Mouse (Mus musculus) neural tube, embryonic 11.5 days (tissue): Measurements from ENCODE around the gene Cpne5. TPM values are rescaled to one million over a fixed set of nuclear protein-coding genes. Genes with fewer than 3 reads are reported as not detected.

Experiments used
- ATAC-seq: fragments of 200-750 bp; cut with Nextera tagmentation; 2 replicates; pipeline ENCODE4 v1.8.0; 2017; ENCODE audit warnings: moderate number of reproducible peaks, mild to moderate bottlenecking, moderate TSS enrichment, moderate library complexity; ENCODE audit not compliant: insufficient read depth, low FRiP score, low TSS enrichment
- DNase-seq: peaks from one replicate; pipeline ENCODE4 v3.0.0-alpha.2; 2015; ENCODE audit warnings: low spot score
- H3K27ac ChIP-seq: fragments of 300-500 bp; sonication (generic); 2 replicates; pipeline ENCODE4 v1.5.1; 2014; ENCODE audit warnings: low read depth, mild to moderate bottlenecking, low read length
- H3K27me3 ChIP-seq: fragments of 300-500 bp; sonication (generic); 2 replicates; pipeline ENCODE4 v1.6.1; 2014; ENCODE audit warnings: mild to moderate bottlenecking, low read length, mixed read lengths; ENCODE audit not compliant: control insufficient read depth, insufficient read depth
- H3K36me3 ChIP-seq: fragments of 300-500 bp; sonication (generic); 2 replicates; pipeline ENCODE4 v1.6.1; 2014; ENCODE audit warnings: mild to moderate bottlenecking, low read length, moderate library complexity, mixed read lengths; ENCODE audit not compliant: control insufficient read depth, insufficient read depth
- H3K4me1 ChIP-seq: fragments of 300-500 bp; sonication (generic); 2 replicates; pipeline ENCODE4 v1.6.1; 2014; ENCODE audit warnings: low read length, mixed read lengths; ENCODE audit not compliant: control insufficient read depth, insufficient read depth
- H3K4me2 ChIP-seq: fragments of 300-500 bp; sonication (generic); 2 replicates; pipeline ENCODE4 v1.6.1; 2014; ENCODE audit warnings: low read depth, mild to moderate bottlenecking, moderate library complexity
- H3K4me3 ChIP-seq: fragments of 300-500 bp; sonication (generic); 2 replicates; pipeline ENCODE4 v1.5.1; 2014; ENCODE audit warnings: low read depth, low read length
- H3K9ac ChIP-seq: fragments of 300-500 bp; sonication (generic); 2 replicates; pipeline ENCODE4 v1.6.1; 2014; ENCODE audit warnings: mild to moderate bottlenecking, low read length
- H3K9me3 ChIP-seq: fragments of 300-500 bp; sonication (generic); 2 replicates; pipeline ENCODE4 v1.6.1; 2016; ENCODE audit warnings: low read length; ENCODE audit not compliant: control insufficient read depth
- WGBS: fragments of 180-500 bp; shearing (Covaris S2); extraction: QIAGEN DNeasy Blood & Tissue Kit; methylation state at CpG from one replicate; pipeline ENCODE4 v1.1.7; 2014; 5-methylcytosine and 5-hydroxymethylcytosine counted together
- polyA plus RNA-seq: library from polyadenylated mRNA; unstranded; fragments of >200 nt; fragmentation: Nextera tagmentation; extraction: Ambion mirVana; gene quantifications from 2 replicates; pipeline ENCODE4 v1.2.1, GENCODE M21; 2014

The Cpne5 gene
- polyA plus RNA-seq, 1 experiment from 2014 or later = 3.3 TPM

- ATAC-seq (no peak), DNase-seq (no peak)
- no peaks in the 10 kb centered on the region for H3K4me1 ChIP-seq
- H3K36me3 ChIP-seq = no peaks in the 10 kb centered on the region
- H3K27ac ChIP-seq = no peak overlapping the region
- no peak overlapping the region for H3K4me3 ChIP-seq
- no peaks in the 10 kb centered on the region for H3K27me3 ChIP-seq
- H3K9me3 ChIP-seq = no peaks in the 10 kb centered on the region
- H3K4me2 ChIP-seq = no peak overlapping the region
- 92% methylated on average over 3 of the region's 3 CpGs for WGBS
- no peak overlapping the region for H3K9ac ChIP-seq
Observed at GRCm38 (mm10) chr17:29141577-29141976, 96.4 kb downstream of the Cpne5 start.

GRCm38 (mm10) chr17:29137906-29138305, 100.1 kb downstream of the Cpne5 start:
- no peak overlapping the region for H3K4me3 ChIP-seq
- no peak for DNase-seq
- no peak overlapping the region for H3K9ac ChIP-seq
- H3K27ac ChIP-seq = no peak overlapping the region
- no peaks in the 10 kb centered on the region for H3K27me3 ChIP-seq
- no peak for ATAC-seq
- no peaks in the 10 kb centered on the region for H3K4me1 ChIP-seq
- WGBS = 91% methylated on average over 7 of the region's 7 CpGs
- no peaks in the 10 kb centered on the region for H3K36me3 ChIP-seq
- no peaks in the 10 kb centered on the region for H3K9me3 ChIP-seq
- no peak overlapping the region for H3K4me2 ChIP-seq

GRCm38 (mm10) chr17:29136236-29136635, 101.7 kb downstream of the Cpne5 start:
- ATAC-seq (no peak), DNase-seq (no peak)
- Histone ChIP-seq H3K9me3 (no peaks in the 10 kb centered on the region), H3K4me1 (no peaks in the 10 kb centered on the region), H3K27ac (no peak overlapping the region), H3K27me3 (no peaks in the 10 kb centered on the region), H3K36me3 (no peaks in the 10 kb centered on the region), H3K9ac (no peak overlapping the region), H3K4me2 (no peak overlapping the region), H3K4me3 (no peak overlapping the region)
- WGBS = 75% methylated on average over 6 of the region's 6 CpGs

- H3K27ac ChIP-seq = no peak overlapping the region
- 81% methylated on average over 5 of the region's 5 CpGs for WGBS
- H3K27me3 ChIP-seq = no peaks in the 10 kb centered on the region
- H3K4me3 ChIP-seq = no peak overlapping the region
- no peaks in the 10 kb centered on the region for H3K4me1 ChIP-seq
- no peaks in the 10 kb centered on the region for H3K36me3 ChIP-seq
- ATAC-seq (no peak), DNase-seq (no peak)
- H3K9ac ChIP-seq = no peak overlapping the region
- no peaks in the 10 kb centered on the region for H3K9me3 ChIP-seq
- no peak overlapping the region for H3K4me2 ChIP-seq
Observed at GRCm38 (mm10) chr17:29135066-29135465, 102.9 kb downstream of the Cpne5 start.

GRCm38 (mm10) chr17:29129341-29129740, 108.6 kb downstream of the Cpne5 start:
- 48% methylated on average over 5 of the region's 5 CpGs for WGBS
- Histone ChIP-seq H3K4me2 (no peak overlapping the region), H3K4me3 (no peak overlapping the region), H3K9ac (no peak overlapping the region), H3K4me1 (no peaks in the 10 kb centered on the region), H3K27ac (no peak overlapping the region), H3K27me3 (no peaks in the 10 kb centered on the region), H3K9me3 (no peaks in the 10 kb centered on the region), H3K36me3 (no peaks in the 10 kb centered on the region)
- DNase-seq (no peak), ATAC-seq (no peak)

GRCm38 (mm10) chr17:29126561-29126960, 111.4 kb downstream of the Cpne5 start:
- Histone ChIP-seq H3K27me3 (no peaks in the 10 kb centered on the region), H3K4me2 (no peak overlapping the region), H3K9ac (no peak overlapping the region), H3K4me3 (no peak overlapping the region), H3K36me3 (no peaks in the 10 kb centered on the region), H3K4me1 (no peaks in the 10 kb centered on the region), H3K27ac (no peak overlapping the region), H3K9me3 (no peaks in the 10 kb centered on the region)
- DNase-seq (no peak), ATAC-seq (no peak)
- WGBS = 91% methylated on average over 3 of the region's 3 CpGs

GRCm38 (mm10) chr17:29123578-29124174, 114.3 kb downstream of the Cpne5 start:
- 74% methylated on average over 6 of the region's 6 CpGs for WGBS
- no peaks in the 10 kb centered on the region for H3K27me3 ChIP-seq
- no peaks in the 10 kb centered on the region for H3K36me3 ChIP-seq
- H3K4me1 ChIP-seq = no peaks in the 10 kb centered on the region
- no peak for ATAC-seq
- H3K4me2 ChIP-seq = no peak overlapping the region
- H3K9me3 ChIP-seq = no peaks in the 10 kb centered on the region
- H3K27ac ChIP-seq = no peak overlapping the region
- no peak overlapping the region for H3K4me3 ChIP-seq
- no peak for DNase-seq
- no peak overlapping the region for H3K9ac ChIP-seq

- WGBS = 91% methylated on average over 6 of the region's 6 CpGs
- Histone ChIP-seq H3K27me3 (no peaks in the 10 kb centered on the region), H3K4me2 (no peak overlapping the region), H3K9ac (no peak overlapping the region), H3K4me1 (no peaks in the 10 kb centered on the region), H3K36me3 (no peaks in the 10 kb centered on the region), H3K9me3 (no peaks in the 10 kb centered on the region), H3K27ac (no peak overlapping the region), H3K4me3 (no peak overlapping the region)
- DNase-seq (no peak), ATAC-seq (no peak)
Observed at GRCm38 (mm10) chr17:29122817-29123216, 115.2 kb downstream of the Cpne5 start.

- 77% methylated on average over 12 of the region's 12 CpGs for WGBS
- Histone ChIP-seq H3K9me3 (no peaks in the 10 kb centered on the region), H3K36me3 (no peaks in the 10 kb centered on the region), H3K27me3 (no peaks in the 10 kb centered on the region), H3K4me1 (no peaks in the 10 kb centered on the region), H3K4me3 (no peak overlapping the region), H3K9ac (no peak overlapping the region), H3K27ac (no peak overlapping the region), H3K4me2 (no peak overlapping the region)
- DNase-seq (no peak), ATAC-seq (no peak)
Observed at GRCm38 (mm10) chr17:29120666-29121065, 117.3 kb downstream of the Cpne5 start.
